Mouse (Mus musculus): ENCODE data around the gene Tor4a. TPM values are rescaled to one million over a fixed set of nuclear protein-coding genes. Genes with fewer than 3 reads are reported as not detected.

Gene Tor4a
- polyA plus RNA-seq, 1 experiment: 49.3 TPM

GRCm38 (mm10) chr2:25182664-25183063, 14.0 kb downstream of the Tor4a start:
- Histone ChIP-seq H3K4me1 (ENCODE audit: control insufficient read depth, insufficient read depth, insufficient read length, low read length) (peaks cover 28% of the 10 kb centered on the region), H3K36me3 (ENCODE audit: control insufficient read depth, insufficient read depth, low read length) (no peaks in the 10 kb centered on the region), H3K4me3 (ENCODE audit: low read depth, low read length) (peak overlapping the region; percentile 49), H3K27ac (ENCODE audit: insufficient read depth, low read depth, low read length) (no peak overlapping the region), H3K27me3 (ENCODE audit: control insufficient read depth, insufficient read depth, low read length) (no peaks in the 10 kb centered on the region)
- TF ChIP-seq CTCF (IDR thresholded peaks at IDR 0.05; ENCODE audit: extremely low read depth, insufficient read length, insufficient replicate concordance, low read depth, low read length) (no peak), POLR2A (IDR thresholded peaks at IDR 0.05; ENCODE audit: low read depth, low read length) (no peak)
- 11% methylated on average over 6 of the region's 6 CpGs for WGBS

- Histone ChIP-seq H3K27ac (ENCODE audit: insufficient read depth, low read depth, low read length) (peak overlapping the region; percentile 22; the same call in 1 of the 2 replicates), H3K27me3 (ENCODE audit: control insufficient read depth, insufficient read depth, low read length) (no peaks in the 10 kb centered on the region)
- WGBS: 1% methylated on average over 17 of the region's 17 CpGs
Observed at GRCm38 (mm10) chr2:25181891-25182397, 14.7 kb downstream of the Tor4a start.

GRCm38 (mm10) chr2:25180973-25181890, 15.5 kb downstream of the Tor4a start:
- Histone ChIP-seq H3K27ac (ENCODE audit: insufficient read depth, low read depth, low read length) (peak overlapping the region; percentile 90), H3K4me1 (ENCODE audit: control insufficient read depth, insufficient read depth, insufficient read length, low read length) (peaks cover 40% of the 10 kb centered on the region)
- WGBS: under 1% methylated on average over 100 of the region's 100 CpGs

More at GRCm38 (mm10) chr2:25181891-25182397, 14.7 kb downstream of the Tor4a start:
- TF ChIP-seq POLR2A (IDR thresholded peaks at IDR 0.05; ENCODE audit: low read depth, low read length) (no peak), CTCF (IDR thresholded peaks at IDR 0.05; ENCODE audit: extremely low read depth, insufficient read length, insufficient replicate concordance, low read depth, low read length) (no peak)
- H3K36me3 ChIP-seq (ENCODE audit: control insufficient read depth, insufficient read depth, low read length): no peaks in the 10 kb centered on the region
- peak overlapping the region; percentile 83 for H3K4me3 ChIP-seq (ENCODE audit: low read depth, low read length)
- peaks cover 35% of the 10 kb centered on the region for H3K4me1 ChIP-seq (ENCODE audit: control insufficient read depth, insufficient read depth, insufficient read length, low read length)

GRCm38 (mm10) chr2:25180478-25180903, 16.2 kb downstream of the Tor4a start, which contains the start of gene Nrarp:
Gene Nrarp, plus strand, starts transcription at chr2:25180758.
- Histone ChIP-seq H3K36me3 (ENCODE audit: control insufficient read depth, insufficient read depth, low read length) (no peaks in the 10 kb centered on the region), H3K27me3 (ENCODE audit: control insufficient read depth, insufficient read depth, low read length) (no peaks in the 10 kb centered on the region), H3K4me1 (ENCODE audit: control insufficient read depth, insufficient read depth, insufficient read length, low read length) (peaks cover 42% of the 10 kb centered on the region), H3K27ac (ENCODE audit: insufficient read depth, low read depth, low read length) (peak within 1 kb of the TSS; percentile 90), H3K4me3 (ENCODE audit: low read depth, low read length) (peak within 1 kb of the TSS; percentile 83)
- TF ChIP-seq POLR2A (IDR thresholded peaks at IDR 0.05; ENCODE audit: low read depth, low read length) (peak; percentile 83; the same call in 1 of the 2 replicates), CTCF (IDR thresholded peaks at IDR 0.05; ENCODE audit: extremely low read depth, insufficient read length, insufficient replicate concordance, low read depth, low read length) (peak; percentile 44; the same call in 1 of the 2 replicates)
- 1% methylated on average over 35 of the region's 35 CpGs for WGBS

More at GRCm38 (mm10) chr2:25180973-25181890, 15.5 kb downstream of the Tor4a start:
- TF ChIP-seq POLR2A (IDR thresholded peaks at IDR 0.05; ENCODE audit: low read depth, low read length) (no peak), CTCF (IDR thresholded peaks at IDR 0.05; ENCODE audit: extremely low read depth, insufficient read length, insufficient replicate concordance, low read depth, low read length) (no peak)
- no peaks in the 10 kb centered on the region for H3K27me3 ChIP-seq (ENCODE audit: control insufficient read depth, insufficient read depth, low read length)
- peak overlapping the region; percentile 83 for H3K4me3 ChIP-seq (ENCODE audit: low read depth, low read length)
- no peaks in the 10 kb centered on the region for H3K36me3 ChIP-seq (ENCODE audit: control insufficient read depth, insufficient read depth, low read length)

- TF ChIP-seq CTCF (IDR thresholded peaks at IDR 0.05; ENCODE audit: extremely low read depth, insufficient read length, insufficient replicate concordance, low read depth, low read length) (no peak), POLR2A (IDR thresholded peaks at IDR 0.05; ENCODE audit: low read depth, low read length) (no peak)
- Histone ChIP-seq H3K4me3 (ENCODE audit: low read depth, low read length) (peak overlapping the region; percentile 83), H3K36me3 (ENCODE audit: control insufficient read depth, insufficient read depth, low read length) (no peaks in the 10 kb centered on the region), H3K27me3 (ENCODE audit: control insufficient read depth, insufficient read depth, low read length) (no peaks in the 10 kb centered on the region), H3K4me1 (ENCODE audit: control insufficient read depth, insufficient read depth, insufficient read length, low read length) (peaks cover 41% of the 10 kb centered on the region), H3K27ac (ENCODE audit: insufficient read depth, low read depth, low read length) (peak overlapping the region; percentile 68)
- WGBS: 30% methylated on average over 15 of the region's 15 CpGs
Observed at GRCm38 (mm10) chr2:25179566-25180217, 17.0 kb downstream of the Tor4a start.

GRCm38 (mm10) chr2:25178285-25178972, 18.3 kb downstream of the Tor4a start:
- Histone ChIP-seq H3K27me3 (ENCODE audit: control insufficient read depth, insufficient read depth, low read length) (no peaks in the 10 kb centered on the region), H3K4me1 (ENCODE audit: control insufficient read depth, insufficient read depth, insufficient read length, low read length) (peaks cover 51% of the 10 kb centered on the region), H3K4me3 (ENCODE audit: low read depth, low read length) (no peak overlapping the region), H3K27ac (ENCODE audit: insufficient read depth, low read depth, low read length) (peak overlapping the region; percentile 8), H3K36me3 (ENCODE audit: control insufficient read depth, insufficient read depth, low read length) (no peaks in the 10 kb centered on the region)
- WGBS: 67% methylated on average over 10 of the region's 10 CpGs
- TF ChIP-seq CTCF (IDR thresholded peaks at IDR 0.05; ENCODE audit: extremely low read depth, insufficient read length, insufficient replicate concordance, low read depth, low read length): no peak
- no peak for TF ChIP-seq POLR2A (IDR thresholded peaks at IDR 0.05; ENCODE audit: low read depth, low read length)

Data from small intestine, adult 2 months (tissue).